Mouse (Mus musculus) neural tube, embryonic 13.5 days (tissue): ENCODE results near the gene Gm20765. TPM values are rescaled to one million over a fixed set of nuclear protein-coding genes. Genes with fewer than 3 reads are reported as not detected.

Source experiments
- polyA plus RNA-seq: library from polyadenylated mRNA; unstranded; fragments of >200 nt; fragmentation: Nextera tagmentation; extraction: Ambion mirVana; gene quantifications from 2 replicates; pipeline ENCODE4 v1.2.1, GENCODE M21; 2015

Gm20765 gene
- polyA plus RNA-seq, 1 experiment from 2014 or later, result not detected

Other genes starting within 250 kb of the Gm20765 start
- not detected in 2 replicates for gene Gm21293, start 42.5 kb upstream of the Gm20765 start, polyA plus RNA-seq
- gene Gm6763, start 34.0 kb upstream of the Gm20765 start, polyA plus RNA-seq, result not detected in 2 replicates
- gene Gm8764, start 25.5 kb upstream of the Gm20765 start, polyA plus RNA-seq, result not detected in 2 replicates
- gene Gm21304, start 17.0 kb upstream of the Gm20765 start, polyA plus RNA-seq, result not detected in 2 replicates
- gene Gm21312, start 8.5 kb upstream of the Gm20765 start, polyA plus RNA-seq, result not detected in 2 replicates
- not detected in 2 replicates for gene Gm4340, start 8.5 kb downstream of the Gm20765 start, polyA plus RNA-seq